Mouse (Mus musculus) heart, adult 18-20 months (tissue): ENCODE results near the gene Cpt1c. TPM values are rescaled to one million over a fixed set of nuclear protein-coding genes. Genes with fewer than 3 reads are reported as not detected.
"Not testable (repeated sequence)": the region's sequence is repeated elsewhere in the genome, so short reads cannot be mapped to it uniquely, and the experiment has no call there.

Experiments used
- DNase-seq, 2 experiments: peaks; one replicate each; pipeline ENCODE4 v3.0.0; 2021 to 2022; ENCODE audit warnings: mixed read lengths in 1 of 2
- long read RNA-seq, 2 experiments: library from polyadenylated mRNA; stranded (forward); transcript quantifications; one replicate each; pipeline ENCODE4 v2.0.0; 2021
- total RNA-seq, 2 experiments: library from RNA; stranded (reverse); gene quantifications; 2 replicates each; pipeline ENCODE4 v1.2.3; 2021

The Cpt1c gene
- total RNA-seq = 1 to 10 TPM; 1.8 to 2.0 TPM
- long read RNA-seq, experiment 1, partial matches to known transcripts = 3 of 3 reads
- long read RNA-seq, experiment 1, other reads (novel, unspliced or antisense) = 0 of 3 reads
- long read RNA-seq, experiment 2 = 0 reads

DNA sequence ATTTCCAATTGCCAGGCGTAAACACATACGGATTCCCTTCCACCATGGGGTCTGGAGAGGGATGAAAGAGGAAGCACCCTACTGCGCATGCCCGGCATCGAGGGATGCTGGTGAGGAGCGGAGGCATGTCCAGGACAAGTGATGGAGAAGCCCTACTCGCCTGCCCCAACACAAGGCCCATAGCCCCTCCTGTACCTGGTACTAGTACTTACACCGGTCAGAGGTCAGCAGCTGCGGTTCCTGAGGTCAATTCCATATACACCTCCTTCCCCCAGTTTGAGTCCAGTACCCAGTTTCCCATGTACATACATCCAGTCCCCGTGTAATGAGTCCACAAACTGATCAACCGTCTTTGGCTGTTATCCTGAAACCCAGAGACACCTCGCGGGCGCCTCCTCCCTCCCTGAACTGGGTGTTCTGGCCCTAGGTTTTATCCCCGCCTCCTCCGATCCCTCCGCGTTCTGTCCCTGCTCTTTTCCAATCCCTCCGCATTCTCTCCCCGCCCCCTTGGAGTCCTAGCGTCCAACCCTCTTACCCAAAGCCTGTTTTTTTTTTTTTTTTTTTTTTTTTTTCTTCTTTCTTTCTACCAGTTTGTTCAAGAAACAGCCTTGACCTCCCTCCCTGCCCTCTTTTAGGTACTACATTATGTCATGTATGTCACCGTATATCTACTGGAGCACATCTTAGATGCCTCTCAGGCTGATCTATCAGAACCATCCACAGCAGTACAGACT lies at the start of gene Cpt1c:
TSS of gene Cpt1c (minus strand) at position 469 of the 734 bp plus-strand sequence.
- peak; percentile 83 to 86 for DNase-seq

DNA sequence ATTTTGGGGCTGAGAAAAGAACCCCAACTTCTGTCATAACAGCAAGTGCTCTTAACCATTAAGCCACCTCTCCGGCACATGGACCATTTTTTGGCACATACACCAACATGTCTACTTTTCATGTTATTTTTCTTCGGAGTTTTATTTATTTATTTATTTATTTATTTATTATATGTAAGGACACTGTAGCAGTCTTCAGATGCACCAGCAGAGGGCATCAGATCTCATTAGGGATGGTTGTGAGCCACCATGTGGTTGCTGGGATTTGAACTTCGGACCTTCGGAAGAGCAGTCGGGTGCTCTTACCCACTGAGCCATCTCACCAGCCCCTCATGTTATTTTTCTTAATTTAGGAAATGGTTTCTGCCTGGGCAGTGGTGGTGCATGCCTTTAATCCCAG lies 49.1 kb upstream of the Cpt1c start:
- DNase-seq = not testable (repeated sequence)

DNA sequence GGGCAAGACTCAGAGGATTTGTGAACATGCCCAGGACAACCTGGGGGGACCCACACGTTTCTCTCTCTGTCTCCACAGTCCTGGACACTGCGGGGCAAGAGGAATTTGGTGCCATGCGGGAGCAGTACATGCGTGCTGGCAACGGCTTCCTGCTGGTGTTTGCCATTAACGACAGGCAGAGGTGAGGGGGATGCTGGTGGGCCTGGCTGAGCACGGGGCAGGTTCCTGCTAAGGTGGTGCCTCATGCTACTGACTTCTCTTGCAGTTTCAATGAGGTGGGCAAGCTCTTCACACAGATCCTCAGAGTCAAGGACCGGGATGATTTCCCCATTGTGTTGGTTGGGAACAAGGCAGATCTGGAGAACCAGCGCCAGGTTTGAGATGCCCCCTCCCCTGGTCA lies 45.6 kb upstream of the Cpt1c start:
- no peak for DNase-seq

DNA sequence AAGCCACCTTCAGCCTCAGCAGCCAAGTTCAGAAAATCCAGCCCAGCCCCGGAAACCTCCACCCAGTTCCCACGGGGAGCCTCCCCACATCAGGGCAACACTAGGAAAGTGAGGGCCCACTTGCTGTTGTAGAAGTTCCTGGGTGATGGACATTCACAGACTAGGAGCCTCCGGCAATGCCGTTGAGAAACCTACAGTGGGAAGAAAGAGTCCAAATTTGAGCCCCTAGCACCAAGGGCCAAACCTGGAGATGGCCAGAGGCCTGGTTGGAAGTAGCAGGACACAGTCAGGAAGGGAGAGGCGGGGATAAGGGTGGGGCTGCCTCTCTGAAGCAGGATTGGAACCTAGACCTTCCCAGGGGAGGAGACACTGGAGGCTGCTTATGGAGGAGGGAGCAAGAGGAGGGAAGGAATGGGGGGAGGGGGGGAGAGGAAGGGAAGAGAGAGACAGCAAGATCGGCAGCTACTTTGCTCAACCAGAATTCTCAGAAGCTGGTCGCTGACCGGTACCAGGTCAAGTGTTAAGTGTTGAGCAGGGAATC lies 44.5 kb upstream of the Cpt1c start:
- DNase-seq = peak; percentile 89 to 94

DNA sequence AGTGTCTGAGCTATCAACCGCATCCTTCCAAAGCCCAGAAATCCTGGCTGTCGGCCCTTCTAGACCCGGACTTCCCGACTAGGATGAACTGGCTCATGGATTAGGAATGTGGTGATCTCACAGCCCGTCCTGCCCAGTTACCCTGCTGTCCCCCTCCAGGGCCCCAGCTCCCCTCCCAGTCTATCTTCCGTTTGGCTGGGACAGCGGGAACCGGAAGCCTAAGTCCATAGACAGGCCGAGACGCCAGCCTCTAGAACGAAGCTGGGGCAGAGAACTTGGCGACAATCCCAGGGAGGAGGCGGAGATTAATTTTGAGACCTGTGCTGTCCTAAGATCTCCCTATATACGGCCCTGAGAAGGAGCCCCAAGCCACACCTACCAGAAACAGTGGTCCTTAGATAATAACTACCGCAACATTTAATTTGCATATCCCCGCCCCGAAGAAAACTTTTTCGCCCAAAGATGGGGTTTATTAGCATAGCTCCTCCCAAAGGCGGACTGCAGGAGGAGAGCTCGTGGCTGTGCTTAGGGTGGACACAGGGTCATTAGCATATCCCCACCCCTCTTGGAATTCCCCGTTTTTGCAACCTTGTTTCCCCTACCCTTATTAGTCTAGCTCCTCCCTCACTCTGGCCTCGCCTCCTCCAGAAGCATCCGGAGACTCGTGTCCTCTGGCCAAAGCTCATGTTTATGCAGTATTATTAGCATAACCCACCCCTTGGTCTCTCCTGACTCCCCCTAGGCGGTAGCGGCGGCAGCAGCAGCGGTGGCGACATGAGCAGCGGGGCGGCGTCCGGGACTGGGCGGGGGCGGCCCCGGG lies 42.8 kb upstream of the Cpt1c start, which contains the start of gene Rras:
TSS of gene Rras (plus strand) at position 720 of the 820 bp plus-strand sequence.
- DNase-seq = peak; percentile 95 to 99

DNA sequence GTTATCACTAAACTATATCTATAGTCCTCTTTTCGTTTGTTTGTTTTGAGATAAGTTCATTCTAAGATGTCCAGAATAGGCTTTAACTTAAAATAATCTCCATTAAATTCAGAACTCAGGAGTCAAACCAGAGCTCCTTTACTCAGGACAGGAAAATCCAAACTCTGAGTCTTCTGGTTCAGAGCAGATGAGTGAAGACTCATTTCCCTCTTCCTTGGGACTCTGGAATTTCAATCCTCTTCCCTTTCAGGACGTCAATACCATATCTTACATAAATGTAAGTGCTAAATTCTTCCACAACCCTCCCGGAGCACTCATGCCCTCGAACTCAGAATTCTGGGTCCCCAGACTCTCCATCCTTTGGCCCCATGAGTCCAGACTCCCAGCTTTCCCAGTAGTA lies 42.1 kb upstream of the Cpt1c start:
- no peak for DNase-seq

DNA sequence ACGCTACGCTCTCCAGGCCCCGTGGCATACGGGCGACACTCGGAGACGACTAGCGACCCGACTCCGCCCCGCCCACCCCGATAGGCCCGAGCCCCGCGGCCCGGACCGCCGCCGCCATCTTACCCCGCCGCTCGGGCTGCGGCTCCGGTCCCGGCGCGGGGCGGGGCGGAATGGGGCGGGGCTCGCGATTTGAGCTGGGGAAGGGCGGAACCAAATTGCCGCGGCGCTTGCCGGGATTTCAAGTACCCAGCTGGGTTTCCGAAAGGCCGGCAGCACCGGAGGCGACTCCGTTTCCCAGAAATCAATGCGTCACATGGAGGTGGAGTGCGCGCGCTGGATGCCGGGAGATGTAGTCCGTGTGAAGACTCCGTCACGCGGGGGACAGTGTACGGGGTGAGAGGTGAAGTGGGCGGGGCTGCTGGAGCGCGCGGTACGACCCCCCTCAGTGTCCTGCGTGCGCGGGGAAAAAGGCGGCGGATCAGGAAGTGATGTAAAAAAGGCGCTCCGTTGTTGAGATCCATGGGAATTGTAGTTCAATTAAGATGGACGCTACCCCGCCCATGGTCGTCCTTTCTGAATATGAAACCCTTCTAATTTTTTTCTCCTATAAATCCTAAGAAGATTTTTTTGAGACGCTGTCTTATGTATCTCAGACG lies 41.4 kb upstream of the Cpt1c start, which contains the start of gene Scaf1:
TSS of gene Scaf1 (minus strand) at position 407 of the 656 bp plus-strand sequence.
- DNase-seq = peak; percentile 99 to 100

DNA sequence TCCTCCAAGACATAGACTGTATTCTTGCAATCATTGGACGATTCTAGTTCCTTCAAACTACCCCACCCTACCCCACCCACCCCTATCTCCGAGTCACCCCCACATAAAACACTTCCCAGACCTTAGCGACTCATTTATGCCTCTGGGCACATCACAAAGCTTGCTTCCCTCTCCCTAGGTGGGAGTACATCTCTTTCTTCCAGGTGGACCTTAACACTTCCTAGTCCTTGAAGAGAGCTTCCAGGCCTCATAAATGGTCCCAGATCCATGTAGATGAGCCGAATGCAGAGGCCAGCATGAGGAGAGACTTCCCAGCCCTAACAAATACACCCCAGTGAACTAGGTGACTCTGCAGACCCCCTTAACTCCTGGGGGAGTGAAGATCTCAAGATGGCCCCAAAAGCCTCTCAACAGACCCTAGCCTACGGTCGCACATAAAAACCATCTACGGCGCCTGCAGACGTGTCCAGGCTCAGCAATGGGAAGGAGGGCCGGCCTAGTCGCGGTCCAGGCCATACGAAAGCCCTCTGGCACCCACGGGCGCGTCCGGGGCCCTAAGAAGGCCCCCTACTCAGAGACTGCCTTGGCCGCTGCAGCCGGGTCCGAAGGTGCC lies 40.8 kb upstream of the Cpt1c start:
- no peak for DNase-seq

DNA sequence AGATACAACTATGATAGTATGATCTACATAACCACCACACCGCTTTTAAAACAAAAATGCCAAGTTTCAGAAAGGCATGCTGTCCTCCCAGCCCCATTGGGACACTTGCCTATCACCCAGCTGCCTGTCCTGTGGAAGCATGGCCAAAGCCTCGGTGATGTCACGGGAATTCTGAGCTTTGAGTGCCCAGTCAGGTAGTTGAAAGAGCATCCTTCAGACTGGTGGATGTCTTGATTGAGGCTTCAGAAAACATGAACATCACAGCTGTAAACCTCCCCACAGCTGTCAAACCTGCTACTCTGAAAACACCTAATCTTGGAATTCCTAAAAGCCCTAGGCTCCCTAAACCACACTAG lies 39.4 kb upstream of the Cpt1c start:
- DNase-seq = no peak

DNA sequence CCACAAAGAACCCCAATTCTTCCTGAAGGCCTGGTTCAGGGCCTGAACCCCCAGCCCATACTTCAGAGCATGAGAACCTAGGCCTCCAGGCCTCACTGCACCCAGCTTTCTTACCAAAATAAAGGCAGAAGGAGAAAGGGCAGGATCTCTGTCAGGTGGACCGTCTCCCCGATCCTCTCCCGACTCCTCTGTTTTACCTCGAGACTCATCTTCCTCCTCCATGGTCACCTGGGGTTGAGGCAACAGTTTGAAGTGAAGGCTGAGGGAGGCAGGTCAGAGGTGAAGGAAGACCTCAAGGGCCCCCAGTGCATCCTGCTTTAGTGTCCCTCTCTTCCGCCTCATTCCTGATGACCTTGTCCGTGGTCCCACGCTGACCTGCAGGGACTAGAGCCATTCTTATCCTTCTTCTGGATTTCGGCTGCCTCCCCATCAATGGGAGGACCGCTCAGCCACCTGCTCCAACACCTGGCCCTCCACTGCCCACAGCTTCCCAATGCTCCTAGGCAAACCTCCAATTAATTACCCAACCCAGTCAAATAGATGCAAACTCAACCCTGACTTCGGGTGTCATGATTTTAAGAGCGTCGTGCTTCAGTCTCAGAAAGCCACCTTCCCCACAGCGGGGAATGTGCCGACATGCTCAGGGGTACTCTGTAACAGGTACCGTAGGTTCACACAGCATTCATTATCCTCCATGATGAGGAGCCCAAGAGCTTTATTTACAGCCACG lies 38.9 kb upstream of the Cpt1c start:
- DNase-seq = no peak

DNA sequence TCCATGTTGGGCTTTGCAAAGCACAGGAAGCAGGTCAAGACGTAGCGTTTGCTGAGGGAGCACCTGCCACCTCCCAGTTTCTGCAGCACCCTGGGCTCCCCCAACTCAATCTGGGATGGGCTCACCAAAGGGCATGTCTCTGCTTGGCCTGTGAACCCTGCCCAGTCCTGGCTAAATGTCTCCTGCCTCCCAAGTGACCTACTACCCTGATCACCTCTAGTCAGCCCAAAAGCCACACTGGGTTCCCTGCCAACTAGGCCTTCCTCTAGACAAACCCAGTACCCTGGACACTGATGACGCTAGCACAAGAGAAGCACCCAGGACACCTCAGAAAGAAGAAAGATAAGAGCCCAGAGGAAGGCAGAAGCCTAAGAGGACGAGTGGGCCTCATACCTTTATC lies 38.2 kb upstream of the Cpt1c start:
- no peak for DNase-seq

DNA sequence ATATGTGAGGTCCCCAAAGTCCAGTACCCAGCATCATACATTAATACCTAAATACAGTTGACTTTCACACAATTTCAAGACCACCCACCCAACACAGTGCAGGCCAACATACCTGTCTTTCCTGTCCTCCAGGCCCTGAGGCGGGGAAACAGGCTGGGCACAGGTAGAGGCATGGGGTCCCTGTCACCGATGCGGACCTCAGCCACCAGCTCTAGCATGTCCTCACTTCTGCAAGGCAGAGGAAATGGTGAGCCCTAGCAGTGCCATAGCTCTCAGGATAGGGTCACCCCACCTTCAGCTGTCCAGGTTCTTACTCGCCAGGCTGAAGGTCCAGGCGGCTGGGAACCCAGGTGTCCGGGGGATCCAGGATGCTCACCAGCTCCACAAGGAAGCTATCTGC lies 37.4 kb upstream of the Cpt1c start:
- no peak for DNase-seq

DNA sequence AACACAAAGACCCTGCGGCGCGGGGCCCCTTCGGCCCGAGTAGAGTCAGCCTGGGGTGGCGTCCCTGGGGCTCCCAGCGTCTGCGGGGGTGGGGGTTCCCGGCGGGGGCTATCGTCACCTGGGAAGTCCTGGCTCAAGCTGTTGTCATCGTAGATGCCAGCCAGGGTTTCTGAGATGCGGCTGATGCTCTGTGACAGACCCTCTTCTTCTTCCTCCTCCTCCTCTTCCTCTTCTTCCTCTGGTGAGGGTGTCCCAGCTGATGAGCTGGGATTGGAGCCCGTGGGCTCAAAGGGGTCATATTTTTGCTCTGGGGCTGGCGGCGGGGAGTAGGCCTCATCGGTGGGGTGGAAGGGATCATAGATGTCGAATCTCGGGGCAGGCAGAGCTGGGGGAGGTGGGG lies 33.8 kb upstream of the Cpt1c start:
- DNase-seq = no peak

DNA sequence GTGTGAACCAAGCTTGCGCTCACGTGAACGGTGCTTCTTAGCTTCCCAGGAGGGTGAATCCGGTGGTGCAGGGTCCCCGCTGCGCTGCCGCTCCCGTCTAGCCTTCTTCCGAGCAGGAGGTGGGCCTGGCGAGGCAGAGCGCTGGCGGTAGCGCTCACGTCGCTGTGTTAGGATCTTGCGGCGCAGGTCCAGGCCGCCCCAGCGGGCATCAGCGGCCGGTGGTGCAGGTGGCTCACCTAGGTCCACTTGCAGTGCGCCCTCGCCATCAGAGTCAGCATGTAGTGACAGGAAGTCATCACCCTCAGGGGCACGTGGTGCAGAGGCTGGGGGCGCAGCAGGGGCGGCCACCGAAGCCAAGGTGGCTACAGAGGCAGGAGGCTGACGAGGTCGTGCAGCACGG lies 33.2 kb upstream of the Cpt1c start:
- no peak for DNase-seq

DNA sequence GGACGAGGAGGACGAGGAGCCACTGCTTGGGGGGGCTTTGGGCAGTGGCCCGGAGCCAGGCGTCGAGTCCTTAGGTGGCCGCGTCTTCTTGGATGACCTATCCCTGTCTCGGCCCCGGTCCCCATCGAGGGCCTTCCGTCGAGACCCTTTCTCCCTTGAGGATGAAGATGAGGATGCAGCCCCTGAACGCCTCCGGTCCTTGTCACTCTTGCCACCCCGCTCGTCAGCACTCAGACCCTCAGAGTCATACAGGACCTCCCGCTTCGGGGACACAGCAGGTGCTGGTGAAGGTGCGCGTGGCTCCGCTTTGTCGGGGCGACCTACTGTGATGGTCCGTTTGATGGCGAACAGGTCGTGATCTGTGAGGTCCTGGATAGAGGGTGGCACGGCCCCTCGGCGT lies 32.5 kb upstream of the Cpt1c start:
- DNase-seq = no peak

DNA sequence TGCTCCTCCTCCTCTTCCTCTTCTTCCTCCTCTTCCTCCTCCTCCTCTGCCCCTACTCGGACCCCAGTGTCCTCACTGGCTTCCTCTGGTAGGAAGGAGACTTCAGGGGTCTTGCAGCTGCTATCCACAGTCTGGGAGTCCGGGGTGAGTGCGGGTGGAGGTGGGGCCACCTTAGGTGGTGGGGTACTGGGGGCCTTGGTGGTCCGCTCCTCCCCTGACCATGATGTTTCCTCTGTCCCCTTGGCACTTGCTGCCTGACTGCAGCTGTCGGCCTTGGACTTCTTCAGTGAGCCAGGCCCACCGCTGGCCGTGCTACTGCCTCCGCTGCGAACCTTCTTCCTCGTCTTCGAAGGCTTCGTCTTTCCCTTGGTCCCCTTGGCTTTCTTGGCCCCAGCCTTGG lies 31.9 kb upstream of the Cpt1c start:
- DNase-seq = no peak

DNA sequence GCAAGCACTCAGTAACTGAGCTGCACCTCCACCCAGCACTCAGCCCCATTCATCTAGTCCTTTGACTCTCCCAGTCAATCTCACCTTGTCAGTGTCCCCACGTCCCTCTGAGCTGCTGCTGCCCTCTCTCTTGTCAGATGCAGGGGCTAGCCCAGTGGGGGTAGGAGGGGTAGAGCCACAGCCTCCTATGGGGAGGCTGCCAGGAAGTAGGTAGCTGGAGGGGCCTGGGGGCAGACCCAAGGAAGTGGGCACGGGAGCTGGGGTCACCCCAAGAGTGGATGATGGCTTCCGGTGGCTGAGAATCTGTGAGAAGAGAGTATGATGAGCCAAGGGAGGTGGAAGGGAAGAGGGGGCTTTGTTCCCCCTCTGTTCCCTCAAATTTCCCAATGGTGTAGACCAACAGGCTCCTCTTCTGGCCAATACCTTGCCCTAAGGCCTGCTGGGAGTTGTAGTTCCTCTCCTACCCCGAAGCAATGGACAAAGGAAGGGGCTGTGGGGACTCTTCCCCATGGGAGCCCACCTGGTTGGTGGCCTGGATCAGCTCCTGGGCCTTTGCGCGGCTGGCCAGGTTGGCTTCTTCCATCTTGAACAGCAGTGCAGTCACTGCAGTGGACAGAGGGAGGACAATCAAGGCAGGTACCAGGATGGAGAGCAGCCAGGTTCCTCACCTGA lies 30.8 kb upstream of the Cpt1c start:
- no peak for DNase-seq

DNA sequence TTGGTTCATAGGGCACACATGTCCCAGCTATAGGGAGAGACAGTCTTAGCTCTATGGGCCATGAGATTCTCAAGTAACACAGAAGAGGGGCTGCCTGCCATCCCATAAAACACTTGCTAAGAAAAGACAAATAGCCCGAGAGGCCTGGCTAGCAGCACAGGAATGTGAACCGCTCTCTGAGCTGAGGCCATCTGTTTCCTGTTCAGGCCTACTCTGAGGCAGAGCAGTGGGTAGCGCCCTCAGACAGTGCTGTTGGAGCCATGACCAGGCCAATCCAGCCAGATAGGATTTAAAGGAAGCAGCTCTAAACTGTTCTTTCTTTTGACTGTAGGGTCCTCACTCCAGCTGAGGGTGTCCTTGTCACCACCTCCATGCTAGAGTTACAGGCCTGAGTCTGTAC lies 29.9 kb upstream of the Cpt1c start:
- DNase-seq = no peak

DNA sequence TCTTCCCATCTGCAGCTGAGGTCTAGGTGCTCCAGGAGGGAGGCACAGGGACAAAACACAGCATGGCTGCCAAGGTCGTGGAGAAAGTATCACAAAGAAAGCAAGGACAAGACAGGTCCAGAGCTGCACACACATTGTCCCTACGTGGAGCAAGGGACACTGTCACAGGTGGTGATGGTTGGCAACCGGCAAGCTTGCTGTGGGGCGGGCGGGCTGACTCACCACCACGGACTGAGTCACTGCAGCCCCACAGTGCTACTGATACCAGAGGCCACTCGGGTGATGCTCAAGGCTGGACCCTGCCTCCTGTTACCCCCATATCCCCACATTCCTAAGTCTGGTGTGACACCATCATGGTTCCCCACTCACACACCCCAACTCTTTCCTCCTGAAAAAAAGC lies 27.8 kb upstream of the Cpt1c start:
- DNase-seq = no peak

DNA sequence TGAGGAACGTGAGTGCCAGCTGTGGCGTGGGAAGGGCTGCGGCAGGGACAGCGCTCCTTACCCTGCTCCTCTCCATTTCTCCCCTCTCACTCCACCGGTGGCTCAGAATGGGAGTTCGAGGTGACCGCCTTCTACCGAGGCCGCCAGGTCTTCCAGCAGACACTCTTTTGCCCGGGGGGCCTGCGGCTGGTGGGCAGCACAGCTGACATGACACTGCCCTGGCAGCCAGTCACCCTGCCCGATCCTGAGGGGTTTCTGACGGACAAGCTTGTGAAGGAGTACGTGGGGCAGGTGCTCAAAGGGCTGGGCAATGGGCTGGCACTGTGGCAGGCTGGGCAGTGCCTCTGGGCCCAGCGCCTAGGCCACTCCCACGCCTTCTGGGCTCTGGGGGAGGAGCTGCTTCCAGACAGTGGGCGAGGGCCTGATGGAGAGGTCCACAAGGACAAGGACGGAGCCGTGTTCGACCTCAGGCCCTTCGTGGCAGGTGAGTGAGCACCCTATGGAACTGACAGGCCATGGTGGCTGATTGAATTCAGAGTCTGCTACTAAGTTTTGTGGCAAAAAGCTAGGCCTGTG lies 26.0 kb upstream of the Cpt1c start:
- no peak for DNase-seq
